10 mouse cellular contexts compared by ENCODE assay signal in the genomic region with DNA sequence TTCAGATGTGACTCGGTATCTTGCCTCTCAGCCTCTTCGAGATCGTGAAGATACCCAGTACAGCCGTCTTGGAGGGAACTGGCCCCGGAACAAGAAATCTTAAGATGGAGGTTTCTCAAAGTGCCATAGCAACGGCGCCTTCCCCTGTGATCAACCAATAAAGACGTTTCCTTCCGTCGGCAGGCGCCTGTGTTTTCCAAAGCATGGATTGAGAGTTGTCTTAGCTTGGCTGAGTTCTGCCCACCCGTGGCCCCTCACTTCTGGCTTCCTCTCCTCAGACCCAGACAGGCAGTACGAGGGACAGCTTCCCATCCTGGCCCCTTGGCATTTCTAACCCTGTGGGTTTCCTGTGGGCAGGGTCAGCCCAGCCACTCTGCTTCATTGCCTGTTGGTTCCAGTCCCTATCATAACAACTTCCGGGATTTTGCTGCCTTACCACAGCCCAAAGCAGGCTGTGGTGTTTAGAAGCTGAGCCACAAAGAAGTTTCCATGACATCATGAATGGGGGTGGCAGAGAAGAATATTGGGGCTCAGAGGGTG. TPM values are rescaled to one million over a fixed set of nuclear protein-coding genes. Genes with fewer than 3 reads are reported as not detected.
DNase-seq lines count a peak whose midpoint lies in the region; ATAC-seq lines count a peak whose summit lies in the region.
"Had no signal": no experiment of that assay in that cellular context is flagged by ENCODE, and none has a peak within 500 bp of the region (broad histone marks: within the 10 kb centered on the region; RNA-seq: fewer than 3 reads in every experiment).

No protein-coding gene starts in this region.

- 0 out of 2 replicates have a peak, but pooled peaks cover 4% of the 10 kb centered on the region for H3K27me3 ChIP-seq in embryonic facial prominence, embryonic 15.5 days
- 0 out of 2 replicates have a peak, but pooled peaks cover 3% of the 10 kb centered on the region for H3K27me3 ChIP-seq in liver, embryonic 11.5 days (replicated peaks; ENCODE audit: control insufficient read depth, insufficient read depth, low read length)
- 0 out of 2 replicates have a peak, but pooled peaks cover 5% of the 10 kb centered on the region for H3K27me3 ChIP-seq in forebrain, embryonic 12.5 days

- 64% methylated on average over 14 of the region's 14 CpGs for WGBS in embryonic facial prominence, embryonic 15.5 days
- 41% methylated on average over 14 of the region's 14 CpGs for WGBS in liver, embryonic 11.5 days
- 78% methylated on average over 14 of the region's 14 CpGs for WGBS in forebrain, embryonic 12.5 days

- no peaks in the 10 kb centered on the region for H3K4me1 ChIP-seq in embryonic facial prominence, embryonic 15.5 days
- no peaks in the 10 kb centered on the region; the same call in 1 of the 2 replicates for H3K4me1 ChIP-seq in liver, embryonic 11.5 days (replicated peaks; ENCODE audit: control insufficient read depth, insufficient read depth, low read length)
- no peaks in the 10 kb centered on the region for H3K4me1 ChIP-seq in forebrain, embryonic 12.5 days

- peak; percentile 31 for DNase-seq in gastrocnemius, postnatal 25 days
- no peak for DNase-seq in gastrocnemius, postnatal 4 days (ENCODE audit: low spot score in 2 of 2)
- peak; percentile 51 for DNase-seq in liver, embryonic 11.5 days (ENCODE audit: low spot score)
- DNase-seq in spleen, adult 18-20 months = peak; percentile 66 to 75
- no peak for DNase-seq in right cerebral cortex, postnatal 10 days (ENCODE audit: low spot score in 2 of 2)
- DNase-seq in adipocyte (ENCODE audit: low spot score) = no peak

- no peaks in the 10 kb centered on the region for H3K9me3 ChIP-seq in embryonic facial prominence, embryonic 15.5 days (replicated peaks)
- H3K9me3 ChIP-seq in liver, embryonic 11.5 days (ENCODE audit: control insufficient read depth, low read length) = no peaks in the 10 kb centered on the region
- H3K9me3 ChIP-seq in forebrain, embryonic 12.5 days = no peaks in the 10 kb centered on the region
- H3K9me3 ChIP-seq: G1E had no signal

- no peaks in the 10 kb centered on the region for H3K36me3 ChIP-seq in embryonic facial prominence, embryonic 15.5 days
- no peaks in the 10 kb centered on the region for H3K36me3 ChIP-seq in liver, embryonic 11.5 days (ENCODE audit: control insufficient read depth, insufficient read depth, low read length)
- no peaks in the 10 kb centered on the region for H3K36me3 ChIP-seq in forebrain, embryonic 12.5 days (replicated peaks)
- H3K36me3 ChIP-seq: G1E had no signal

- no peak overlapping the region for H3K9ac ChIP-seq in embryonic facial prominence, embryonic 15.5 days
- no peak overlapping the region for H3K9ac ChIP-seq in liver, embryonic 11.5 days (ENCODE audit: low read depth, low read length)
- no peak overlapping the region for H3K9ac ChIP-seq in forebrain, embryonic 12.5 days

- peak; percentile 47; the same call in 1 of the 2 replicates for ATAC-seq in embryonic facial prominence, embryonic 15.5 days (ENCODE audit: insufficient number of reproducible peaks, low FRiP score, low TSS enrichment, low read depth)
- ATAC-seq in liver, embryonic 11.5 days (replicated peaks; ENCODE audit: low FRiP score) = peak; percentile 56
- ATAC-seq in forebrain, embryonic 12.5 days (ENCODE audit: low FRiP score) = no peak

- H3K4me3 ChIP-seq in embryonic facial prominence, embryonic 15.5 days (replicated peaks) = no peak overlapping the region
- peak overlapping the region; percentile 29 for H3K4me3 ChIP-seq in liver, embryonic 11.5 days (ENCODE audit: low read depth, low read length)
- no peak overlapping the region for H3K4me3 ChIP-seq in forebrain, embryonic 12.5 days (replicated peaks)

- H3K4me2 ChIP-seq in embryonic facial prominence, embryonic 15.5 days (replicated peaks) = no peak overlapping the region
- H3K4me2 ChIP-seq in liver, embryonic 11.5 days = peak overlapping the region; percentile 54
- H3K4me2 ChIP-seq in forebrain, embryonic 12.5 days = no peak overlapping the region

- H3K27ac ChIP-seq in embryonic facial prominence, embryonic 15.5 days (replicated peaks) = no peak overlapping the region
- H3K27ac ChIP-seq in liver, embryonic 11.5 days (ENCODE audit: low read depth, low read length) = no peak overlapping the region
- H3K27ac ChIP-seq in forebrain, embryonic 12.5 days = no peak overlapping the region

RNA-seq across cellular contexts. Expression of a gene that starts 4.7 kb away (rescaled TPM):
- total RNA-seq in gastrocnemius, postnatal 25 days (2021) = not detected
- total RNA-seq in gastrocnemius, postnatal 4 days (2021) = under 1 TPM in 1 of 2 experiments, not detected in 1; 0.42 TPM
- not detected in 2 replicates for polyA plus RNA-seq in embryonic facial prominence, embryonic 15.5 days (2015; fragmentation: Nextera tagmentation; extraction: Ambion mirVana)
- not detected in 2 replicates for polyA plus RNA-seq in liver, embryonic 11.5 days (2014; fragmentation: Nextera tagmentation; extraction: Ambion mirVana)
- not detected in 2 replicates for polyA plus RNA-seq in forebrain, embryonic 12.5 days (2016; fragmentation: Nextera tagmentation; extraction: Ambion mirVana)
- total RNA-seq: G1E had no signal
- polyA plus RNA-seq: G1E; limb, embryonic 11.5 days had no signal

RNA-seq across cellular contexts. Expression of a gene that starts 6.1 kb away (rescaled TPM):
- under 1 TPM in 1 of 2 experiments, not detected in 1; 0.54 TPM for total RNA-seq in gastrocnemius, postnatal 25 days (2021)
- total RNA-seq in gastrocnemius, postnatal 4 days (2021) = under 1 TPM in 1 of 2 experiments, not detected in 1; 0.88 TPM
- 0.29 and 0.33 TPM in 2 replicates for polyA plus RNA-seq in embryonic facial prominence, embryonic 15.5 days (2015; fragmentation: Nextera tagmentation; extraction: Ambion mirVana)
- polyA plus RNA-seq in liver, embryonic 11.5 days (2014; fragmentation: Nextera tagmentation; extraction: Ambion mirVana) = 0.23 and 0.55 TPM in 2 replicates
- 0.19 TPM in 1 of 2 replicates, not detected in the other for polyA plus RNA-seq in forebrain, embryonic 12.5 days (2016; fragmentation: Nextera tagmentation; extraction: Ambion mirVana)

RNA-seq across cellular contexts. Expression of a gene that starts 20.9 kb away (rescaled TPM):
- 10 to 100 TPM; 32.9 to 35.5 TPM for total RNA-seq in gastrocnemius, postnatal 25 days (2021)
- total RNA-seq in gastrocnemius, postnatal 4 days (2021) = 10 to 100 TPM; 41.2 to 43.0 TPM
- 23.6 and 25.7 TPM in 2 replicates for polyA plus RNA-seq in embryonic facial prominence, embryonic 15.5 days (2015; fragmentation: Nextera tagmentation; extraction: Ambion mirVana)
- polyA plus RNA-seq in liver, embryonic 11.5 days (2014; fragmentation: Nextera tagmentation; extraction: Ambion mirVana) = 19.5 and 23.9 TPM in 2 replicates
- 33.2 and 33.4 TPM in 2 replicates for polyA plus RNA-seq in forebrain, embryonic 12.5 days (2016; fragmentation: Nextera tagmentation; extraction: Ambion mirVana)

RNA-seq across cellular contexts. Expression of a gene that starts 23.1 kb away (rescaled TPM):
- under 1 TPM in 1 of 2 experiments, not detected in 1; 0.43 TPM for total RNA-seq in gastrocnemius, postnatal 25 days (2021)
- total RNA-seq in gastrocnemius, postnatal 4 days (2021) = 1 to 10 TPM in 1 of 2 experiments, under 1 TPM in 1; 0.39 to 1.1 TPM
- 0.11 and 0.23 TPM in 2 replicates for polyA plus RNA-seq in embryonic facial prominence, embryonic 15.5 days (2015; fragmentation: Nextera tagmentation; extraction: Ambion mirVana)
- not detected in 2 replicates for polyA plus RNA-seq in liver, embryonic 11.5 days (2014; fragmentation: Nextera tagmentation; extraction: Ambion mirVana)
- not detected in 2 replicates for polyA plus RNA-seq in forebrain, embryonic 12.5 days (2016; fragmentation: Nextera tagmentation; extraction: Ambion mirVana)
- polyA plus RNA-seq: G1E; limb, embryonic 11.5 days had no signal

RNA-seq across cellular contexts. Expression of a gene that starts 53.3 kb away (rescaled TPM):
- total RNA-seq in gastrocnemius, postnatal 25 days (2021) = under 1 TPM; 0.19 to 0.41 TPM
- under 1 TPM in 1 of 2 experiments, not detected in 1; 0.31 TPM for total RNA-seq in gastrocnemius, postnatal 4 days (2021)
- polyA plus RNA-seq in embryonic facial prominence, embryonic 15.5 days (2015; fragmentation: Nextera tagmentation; extraction: Ambion mirVana) = 28.1 and 35.4 TPM in 2 replicates
- 6.4 and 6.5 TPM in 2 replicates for polyA plus RNA-seq in liver, embryonic 11.5 days (2014; fragmentation: Nextera tagmentation; extraction: Ambion mirVana)
- 1.2 and 1.5 TPM in 2 replicates for polyA plus RNA-seq in forebrain, embryonic 12.5 days (2016; fragmentation: Nextera tagmentation; extraction: Ambion mirVana)
- polyA plus RNA-seq: G1E had no signal

Comparison
In these comparisons a context has a peak if more than half of its experiments do, and no peak if none do; other contexts are left out.
1. DNase-seq: peak in gastrocnemius, postnatal 25 days (single experiment), liver, embryonic 11.5 days (single experiment) and spleen, adult 18-20 months (2 of 2); none in gastrocnemius, postnatal 4 days (0 of 2), right cerebral cortex, postnatal 10 days (0 of 2) and adipocyte (single experiment).